Mouse (Mus musculus) gastrocnemius, postnatal 4 days (tissue): Measurements from ENCODE around the gene Ccn2. TPM values are rescaled to one million over a fixed set of nuclear protein-coding genes. Genes with fewer than 3 reads are reported as not detected.
"Not testable (repeated sequence)": the region's sequence is repeated elsewhere in the genome, so short reads cannot be mapped to it uniquely, and the experiment has no call there.

Experiments
- DNase-seq, 2 experiments: peaks; one replicate each; pipeline ENCODE4 v3.0.0; 2021 to 2022; ENCODE audit warnings: low spot score in 2 of 2, mixed read lengths in 2 of 2
- total RNA-seq, 2 experiments: library from RNA; stranded (reverse); gene quantifications; 2 replicates each; pipeline ENCODE4 v1.2.3; 2021

Gene Ccn2
- total RNA-seq, 2 experiments from 2014 or later, result 29.5 to 40.8 TPM

DNA sequence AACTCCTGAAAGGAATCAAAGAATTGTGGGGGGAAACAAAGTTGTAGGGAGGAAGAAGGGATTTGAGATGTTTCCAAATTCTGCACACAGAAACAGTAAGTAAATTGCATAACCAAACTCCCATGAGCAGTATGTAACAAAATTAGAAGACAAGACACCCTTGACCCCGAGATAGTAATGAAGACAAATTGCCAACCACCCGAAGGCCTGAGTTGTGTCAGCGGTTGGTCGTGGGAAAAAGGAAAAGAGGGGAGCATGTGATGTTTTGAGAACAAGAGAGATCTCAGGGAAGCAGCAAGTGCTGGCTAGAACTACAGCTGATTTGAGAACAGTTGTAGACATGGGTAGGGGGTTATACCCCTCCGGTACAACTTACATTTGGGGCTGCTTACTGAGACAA lies 4.6 kb downstream of the Ccn2 start:
- no peak for DNase-seq

DNA sequence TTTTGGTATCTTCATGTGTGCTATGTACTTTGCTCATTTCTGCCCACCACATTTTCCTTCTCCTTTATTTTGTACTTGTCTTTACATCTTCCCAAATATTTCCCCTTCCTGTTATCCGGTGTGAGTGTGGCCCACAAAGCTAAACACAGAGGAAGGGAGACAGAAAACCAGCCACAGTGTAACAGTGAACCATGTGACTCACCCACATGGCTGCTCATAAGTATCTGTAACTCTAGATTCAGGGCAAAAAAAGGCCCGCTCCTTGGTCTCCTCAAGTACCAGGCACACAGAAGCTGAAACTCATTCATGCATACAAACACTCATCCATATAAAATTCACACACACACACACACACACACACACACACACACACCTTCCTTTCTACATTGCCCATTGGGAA lies 7.8 kb downstream of the Ccn2 start:
- no peak for DNase-seq

DNA sequence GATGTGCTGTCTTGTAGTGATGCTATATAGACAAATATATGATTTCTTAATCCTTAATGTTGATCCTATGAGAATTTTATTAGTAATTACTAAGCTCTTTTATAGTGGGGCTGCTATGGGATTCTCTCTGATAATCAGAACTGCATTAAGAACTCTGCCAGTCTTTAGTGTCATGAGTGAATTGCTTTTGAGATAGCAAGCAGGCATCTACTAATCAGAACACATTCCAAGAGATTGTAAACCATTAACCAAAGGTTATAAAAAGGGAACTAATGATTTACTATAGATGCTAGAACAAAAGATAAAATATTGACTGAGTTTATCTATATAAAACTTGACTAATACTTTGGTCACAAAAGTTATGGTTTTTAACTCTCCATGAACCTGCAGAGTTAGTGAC lies 8.5 kb downstream of the Ccn2 start:
- no peak for DNase-seq

DNA sequence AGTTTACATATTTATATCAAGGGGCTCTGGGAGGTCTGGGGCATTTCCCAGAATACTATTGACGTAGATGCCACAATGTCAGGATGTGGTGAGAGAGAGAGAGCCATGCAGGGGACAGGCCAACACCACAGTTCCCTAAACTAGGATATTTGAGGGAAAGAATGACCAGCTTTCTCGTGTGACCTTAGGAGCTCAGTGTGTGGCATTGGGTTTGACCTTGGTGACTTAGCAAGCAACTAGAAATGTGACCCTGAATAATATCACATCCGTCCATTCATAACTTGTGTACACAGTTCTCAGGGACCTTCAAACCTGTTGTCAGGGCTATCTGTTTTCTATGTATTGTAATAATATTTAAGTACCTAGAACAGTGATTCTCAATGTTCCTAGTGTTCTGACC lies 13.9 kb downstream of the Ccn2 start:
- DNase-seq, result no peak

DNA sequence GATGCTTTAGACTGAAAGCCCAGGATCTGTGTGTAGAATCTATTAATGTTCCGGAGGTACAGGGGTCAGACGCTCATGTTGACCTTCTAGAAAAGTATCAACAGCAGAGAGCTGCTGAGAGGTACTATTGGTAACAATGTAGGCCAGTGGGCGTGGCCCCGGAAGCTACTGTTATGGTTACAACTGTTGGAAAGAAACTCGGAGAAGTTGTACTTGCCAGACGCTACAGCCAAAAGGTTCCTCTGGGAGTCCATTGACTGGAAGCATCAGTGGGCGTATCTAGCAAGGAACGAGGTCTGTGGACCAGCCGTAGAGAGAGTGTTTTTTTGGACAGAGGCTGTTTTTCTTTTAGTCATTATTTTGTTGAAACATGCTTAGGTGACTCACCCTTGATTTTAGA lies 14.5 kb downstream of the Ccn2 start:
- DNase-seq, result peak in 1 of 2 experiments; percentile 39

DNA sequence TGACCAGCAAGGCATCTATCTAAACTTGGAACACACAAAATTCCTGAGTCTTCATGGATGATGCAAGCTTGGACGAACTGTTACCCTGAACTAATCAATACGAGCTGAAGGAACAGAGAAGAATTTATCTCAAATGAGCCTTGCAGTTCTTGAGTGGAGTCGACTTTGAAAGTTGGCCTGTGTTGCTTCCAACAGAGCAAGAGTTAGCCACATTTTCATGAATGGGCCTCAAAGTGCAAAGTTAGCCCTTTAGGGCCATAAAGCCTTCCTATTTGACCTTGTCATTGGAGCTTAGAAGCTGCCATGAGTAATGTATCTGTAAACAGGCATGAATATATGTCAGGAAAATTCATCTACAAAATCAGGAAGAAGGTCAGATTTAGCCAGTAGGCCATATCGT lies 19.5 kb downstream of the Ccn2 start:
- DNase-seq, result no peak

DNA sequence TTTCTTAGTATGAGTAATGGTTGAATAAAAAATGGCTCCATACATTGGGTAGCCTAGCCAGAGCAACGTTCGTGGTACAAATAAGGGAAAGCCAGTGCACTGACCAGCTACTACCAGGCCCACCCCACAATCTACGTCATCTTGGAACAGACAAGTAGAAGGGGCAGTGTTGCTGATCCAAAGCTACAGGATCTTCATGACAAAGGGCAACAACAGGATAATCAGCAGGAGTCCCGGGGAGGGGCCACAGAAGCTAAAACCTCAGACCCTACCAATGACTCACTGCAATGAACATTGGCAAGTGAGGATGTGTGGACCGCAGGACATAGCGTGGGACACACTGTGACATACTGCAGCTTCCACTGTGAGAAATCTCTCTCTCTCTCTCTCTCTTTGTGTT lies 20.6 kb downstream of the Ccn2 start:
- DNase-seq, result no peak

DNA sequence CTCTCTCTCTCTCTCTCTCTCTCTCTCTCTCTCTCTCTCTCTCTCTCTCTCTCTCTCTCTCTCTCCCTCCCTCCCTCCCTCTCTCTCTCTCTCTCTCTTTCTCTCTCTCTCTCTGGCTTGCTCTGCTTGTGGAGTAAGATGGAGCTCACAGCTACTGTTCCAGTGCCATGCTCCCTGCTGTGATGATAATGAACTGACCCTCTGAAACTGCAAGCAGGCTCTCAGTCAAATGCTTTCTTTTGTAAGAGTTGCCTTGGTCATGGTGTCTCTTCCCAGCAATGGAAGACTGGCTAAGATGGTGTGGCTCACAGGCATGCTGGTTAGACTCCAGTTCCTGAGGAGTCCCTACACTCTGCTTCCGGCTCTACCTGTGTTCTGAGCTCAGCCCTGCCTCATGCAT lies 21.3 kb downstream of the Ccn2 start:
- DNase-seq, result not testable (repeated sequence)

DNA sequence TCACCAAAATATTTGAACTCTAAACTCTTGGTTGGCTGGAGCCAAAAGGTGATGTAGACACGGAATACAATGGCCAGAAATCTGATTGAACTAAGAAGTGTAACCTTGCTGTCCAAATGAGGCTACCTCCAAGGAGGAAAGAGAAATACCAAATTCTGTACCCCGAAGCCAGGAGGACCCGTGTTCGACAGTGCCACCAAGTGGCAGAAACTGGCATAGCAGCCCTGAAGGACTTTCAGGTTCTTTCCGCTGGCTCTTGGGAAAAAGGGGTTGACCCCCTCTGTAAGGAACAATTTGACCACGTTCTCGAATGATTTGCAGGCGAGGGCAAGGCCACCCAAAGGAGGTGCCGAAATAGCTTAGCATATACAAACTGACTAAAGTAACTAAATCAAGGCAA lies 26.3 kb downstream of the Ccn2 start:
- peak in 1 of 2 experiments; percentile 45 for DNase-seq

DNA sequence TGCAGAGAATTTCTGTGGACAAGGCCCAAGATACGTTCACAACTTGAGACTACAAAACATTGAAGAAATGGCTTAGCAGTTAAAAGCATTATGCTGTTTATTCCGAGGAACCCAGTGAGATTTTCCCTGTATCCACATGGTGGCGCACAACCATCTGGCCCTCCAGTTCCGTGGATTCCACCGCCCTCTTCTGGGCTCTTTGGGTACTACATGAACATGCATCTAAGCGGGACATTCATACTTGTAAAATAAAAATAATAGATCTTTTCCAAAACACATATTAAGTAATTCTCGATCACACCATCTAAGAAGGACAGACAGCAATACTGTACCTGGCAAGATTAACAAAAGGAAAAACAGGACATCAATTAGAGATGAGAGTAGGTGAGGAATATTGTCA lies 27.3 kb downstream of the Ccn2 start:
- DNase-seq, result peak; percentile 67 to 83

DNA sequence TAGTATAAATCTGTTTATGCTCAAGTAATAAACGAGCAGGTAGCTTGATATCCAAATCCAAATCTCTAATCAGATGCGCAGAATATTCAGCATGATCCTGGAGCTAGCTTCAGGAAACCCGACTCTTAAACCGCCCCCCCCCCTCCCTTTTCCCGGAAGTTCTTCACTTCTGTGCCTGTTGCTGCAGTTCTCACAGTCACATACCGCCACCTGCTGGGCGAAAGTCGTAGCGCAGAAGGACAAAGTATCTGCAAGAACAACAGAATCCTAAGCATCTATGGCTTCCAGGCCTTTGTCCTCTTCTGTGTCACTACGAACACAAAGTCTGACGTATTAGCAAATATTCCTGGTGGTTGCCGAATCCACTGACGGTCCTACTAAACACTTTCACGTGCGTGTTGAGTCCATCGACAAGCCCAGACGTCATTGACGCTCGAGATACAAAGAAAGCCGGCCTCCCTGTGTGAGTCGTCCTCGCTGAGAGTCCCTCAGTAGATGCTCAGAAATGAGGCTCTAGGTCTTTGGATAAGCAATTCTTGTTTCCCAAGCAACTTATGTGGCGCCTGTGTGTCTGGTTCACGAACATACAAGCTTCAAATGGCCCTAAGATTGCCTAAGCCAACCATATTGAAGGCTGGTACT lies 29.9 kb downstream of the Ccn2 start:
- peak; percentile 74 to 82 for DNase-seq

DNA sequence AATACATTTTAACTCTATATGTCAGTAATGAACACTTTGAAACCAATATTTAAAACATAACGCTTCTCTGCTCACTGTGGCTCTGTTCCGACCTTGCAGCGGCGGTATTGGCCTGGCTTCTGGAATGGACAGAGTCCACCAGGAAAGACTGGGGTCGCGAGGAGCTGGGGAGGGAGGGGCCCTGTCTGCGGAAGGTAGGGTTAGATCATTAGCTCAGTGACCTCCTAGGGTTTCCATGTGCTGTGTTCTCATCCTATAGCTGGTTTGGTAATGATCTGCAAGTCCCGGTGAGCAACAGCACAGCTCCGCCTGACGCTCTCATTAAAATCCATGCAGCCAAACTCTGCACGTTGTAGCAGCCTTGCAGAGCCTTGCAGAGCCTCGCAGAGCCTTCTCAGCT lies 32.0 kb downstream of the Ccn2 start:
- no peak for DNase-seq

DNA sequence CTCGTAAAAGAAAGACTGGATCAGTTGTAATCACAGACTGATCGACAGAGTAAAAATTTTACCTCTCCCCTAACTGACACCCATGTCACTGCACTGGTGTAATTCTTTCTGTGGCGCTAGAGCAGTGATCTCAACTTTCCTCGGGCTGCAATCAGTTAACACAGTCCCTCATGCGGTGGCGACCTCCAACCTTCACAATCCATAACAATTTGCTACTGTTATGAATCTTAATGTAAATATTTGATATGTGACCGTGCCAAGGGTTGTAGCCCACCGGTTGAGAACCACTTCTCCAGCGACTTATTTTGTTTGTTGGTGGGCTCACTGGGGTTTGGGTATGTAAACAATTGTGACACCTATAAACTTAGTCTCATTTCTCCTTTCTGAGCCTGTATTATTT lies 33.2 kb downstream of the Ccn2 start:
- DNase-seq, result no peak

DNA sequence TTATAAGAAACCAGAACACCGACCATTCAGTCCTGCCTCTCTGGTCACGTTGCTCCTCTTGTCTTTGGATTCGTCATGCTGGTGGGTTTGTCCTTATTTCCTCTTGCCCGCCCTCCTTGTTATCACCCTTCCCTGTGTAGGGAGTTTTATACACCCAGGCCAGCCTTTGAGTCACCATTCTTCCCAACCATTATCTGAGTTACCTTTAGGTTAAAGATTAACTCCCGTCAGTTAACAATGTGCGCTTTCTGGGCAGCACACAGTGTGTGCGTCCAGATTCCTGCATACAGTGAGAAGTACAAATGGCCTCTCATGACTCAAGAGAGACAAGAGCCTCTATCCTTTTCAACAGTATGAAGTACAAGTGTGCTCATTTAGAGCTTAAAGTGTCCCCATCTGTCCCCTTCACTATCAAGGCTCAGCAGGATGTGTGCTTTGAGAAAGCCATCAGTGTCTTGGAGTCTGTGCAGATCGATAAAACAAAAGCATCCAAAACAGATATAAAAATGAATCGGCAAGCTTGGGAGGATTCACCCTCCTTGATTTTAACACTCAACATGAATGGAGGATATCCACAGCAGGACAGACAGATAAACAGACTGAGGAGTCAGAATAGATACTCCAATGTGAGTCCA lies 34.0 kb downstream of the Ccn2 start:
- DNase-seq, result no peak

DNA sequence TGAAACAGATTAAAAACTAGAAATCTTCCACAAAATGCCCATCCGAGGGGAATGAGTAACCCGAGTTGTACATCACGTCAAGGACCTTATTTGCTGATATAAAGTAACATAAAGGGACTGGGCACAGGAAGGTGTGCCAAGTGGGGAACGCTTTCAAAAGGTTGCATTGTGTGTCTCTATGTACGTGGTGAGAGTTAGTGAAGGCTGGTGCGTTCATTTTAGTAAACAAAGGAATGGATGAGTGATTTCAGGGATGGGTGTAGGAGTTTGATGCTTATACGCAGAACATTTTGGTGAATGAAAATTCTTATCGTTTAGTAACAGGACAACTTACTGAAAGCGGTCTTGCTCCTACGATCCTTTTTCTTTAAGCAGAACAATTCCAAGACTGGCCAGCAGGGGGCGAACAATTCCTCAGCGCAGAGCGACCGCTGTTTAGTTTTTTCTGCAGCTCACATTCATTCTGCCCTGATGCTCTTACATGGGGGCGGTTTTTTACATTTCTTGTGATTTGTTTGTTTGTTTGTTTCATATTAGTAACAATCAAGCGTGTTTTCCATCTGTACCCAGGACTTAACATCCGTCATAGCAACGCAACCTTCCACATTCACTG lies 35.3 kb downstream of the Ccn2 start:
- DNase-seq, result peak; percentile 46 to 74

DNA sequence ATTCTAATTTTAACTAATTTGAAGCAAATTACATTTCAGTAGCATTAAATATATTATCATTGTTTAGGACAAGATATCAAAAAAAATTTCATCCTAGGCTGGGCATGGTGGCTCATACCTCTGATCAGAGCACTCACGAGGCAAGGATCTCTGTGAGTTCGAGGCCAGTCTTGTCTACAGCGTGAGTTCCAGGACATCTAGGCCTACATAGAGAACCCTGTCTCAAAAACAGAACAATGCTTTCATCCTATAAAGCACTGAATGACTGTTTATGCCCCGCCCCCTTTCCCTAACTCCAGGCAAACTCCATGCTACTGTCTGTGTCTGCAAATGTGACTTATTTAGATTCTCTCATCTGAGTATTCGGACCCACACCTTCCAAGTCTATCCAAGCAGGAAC lies 35.9 kb downstream of the Ccn2 start:
- no peak for DNase-seq

DNA sequence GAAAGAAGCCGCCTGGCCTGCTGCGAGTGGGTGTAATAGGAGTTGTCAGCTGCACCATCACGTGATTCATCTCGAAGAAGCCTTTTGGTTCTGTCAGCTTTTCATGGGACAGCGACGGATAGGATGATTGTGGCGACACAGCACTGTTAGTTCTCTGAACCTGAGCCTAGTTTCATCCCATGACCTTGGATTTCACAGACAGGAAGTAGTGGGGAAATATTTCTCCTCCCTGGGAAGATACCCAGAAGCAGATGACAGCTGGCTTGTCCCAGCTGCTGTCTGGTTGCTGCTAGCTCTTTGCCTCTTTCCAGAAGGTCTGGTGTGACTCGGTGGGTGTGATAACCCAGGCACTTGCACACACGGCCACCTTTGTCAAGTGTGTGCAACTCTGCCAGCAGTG lies 39.0 kb downstream of the Ccn2 start:
- DNase-seq, result no peak

DNA sequence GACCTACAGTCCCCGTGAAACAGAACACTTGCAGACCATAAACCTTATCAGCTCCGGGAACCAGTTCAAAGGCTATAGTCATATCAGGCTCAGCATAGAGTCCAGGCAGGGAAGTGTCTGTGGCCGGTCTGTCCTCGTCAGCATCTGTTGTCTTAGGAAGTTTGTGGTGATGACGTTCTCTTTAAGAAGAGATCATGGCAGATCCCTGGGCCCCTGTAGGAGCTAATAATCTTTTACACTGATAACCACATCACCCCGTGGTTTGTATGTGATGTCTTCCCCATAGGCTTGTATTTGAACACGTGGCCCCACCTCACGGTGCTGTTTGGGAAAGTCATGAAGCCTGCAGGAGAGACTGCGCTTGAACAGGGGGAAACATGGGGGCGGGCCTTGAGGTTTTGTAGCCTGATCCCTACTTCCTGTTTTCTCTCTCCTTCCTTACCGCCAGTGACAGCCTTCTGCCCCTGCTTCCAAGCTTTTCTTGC lies 40.1 kb downstream of the Ccn2 start:
- DNase-seq, result no peak

DNA sequence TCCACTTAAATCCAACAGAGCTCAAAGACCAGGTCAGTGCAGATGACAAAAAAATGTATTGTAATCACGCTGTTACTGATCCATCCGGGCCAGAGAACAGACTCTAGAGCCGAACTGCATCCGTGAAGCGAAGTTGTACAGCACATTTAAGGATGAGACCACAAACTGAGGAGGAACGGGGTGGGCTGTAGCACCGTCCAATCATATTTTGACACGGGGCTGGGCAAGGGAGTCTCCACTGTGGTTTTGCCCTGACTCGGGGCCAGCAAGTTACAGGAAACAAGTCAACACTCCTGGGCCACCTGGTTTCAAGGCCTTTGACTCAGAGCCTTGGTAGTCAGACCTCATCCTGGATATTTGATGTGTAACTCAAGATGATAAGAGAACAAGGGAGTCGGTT lies 40.6 kb downstream of the Ccn2 start:
- DNase-seq, result no peak

DNA sequence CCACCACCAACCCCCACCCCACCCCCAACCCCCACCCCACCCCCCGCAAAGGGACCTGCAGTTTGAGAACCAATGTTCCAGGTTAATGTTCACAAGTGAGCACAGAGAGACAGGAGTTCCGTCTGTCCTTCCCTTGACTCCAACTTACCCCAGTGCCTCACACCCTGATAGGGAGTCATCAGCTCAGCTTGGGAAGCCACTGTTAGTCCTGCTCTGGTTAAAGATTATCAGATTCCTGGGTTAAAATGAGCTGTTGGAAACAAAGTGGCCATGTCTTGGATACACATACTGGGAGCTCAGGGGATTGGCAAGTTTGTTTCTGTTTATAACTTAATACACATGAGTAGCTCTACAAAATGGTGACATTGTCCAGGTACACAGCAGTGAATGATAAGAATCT lies 41.7 kb downstream of the Ccn2 start:
- DNase-seq, result no peak

DNA sequence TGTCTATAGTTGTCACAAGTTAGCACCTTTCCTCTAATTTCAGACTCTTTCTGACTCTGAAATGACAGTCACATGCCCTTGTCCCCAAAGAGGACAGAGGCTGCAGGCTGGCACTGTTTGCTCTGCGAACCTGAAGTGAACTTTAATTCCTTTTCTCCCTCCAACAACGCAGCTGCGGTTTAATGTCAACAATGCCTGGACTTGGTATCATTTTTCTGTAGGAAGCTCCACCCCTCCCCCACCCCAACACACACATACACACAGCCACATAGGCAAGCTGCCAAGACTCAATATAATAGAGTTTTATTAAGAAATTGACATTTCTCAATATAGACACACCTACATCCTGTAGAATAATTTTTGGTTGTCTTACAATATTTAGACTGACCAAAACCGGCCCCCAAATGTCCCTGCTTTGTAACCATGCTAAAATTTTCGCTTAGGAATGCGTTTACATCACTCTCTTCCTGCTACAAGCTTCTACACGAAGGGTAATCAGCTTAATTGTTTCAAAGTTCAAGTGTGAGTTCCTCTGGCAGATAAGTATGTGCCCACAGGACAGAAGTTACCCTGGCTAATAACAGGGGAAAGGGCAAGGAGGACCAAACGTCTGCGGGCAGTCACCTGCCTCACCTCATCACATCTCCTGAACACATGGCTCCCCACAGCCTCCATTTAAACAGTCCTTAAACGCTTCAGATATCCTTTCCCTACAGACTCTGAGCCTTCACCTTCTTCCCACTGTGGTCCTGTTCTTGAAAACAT lies 43.2 kb downstream of the Ccn2 start:
- no peak for DNase-seq

DNA sequence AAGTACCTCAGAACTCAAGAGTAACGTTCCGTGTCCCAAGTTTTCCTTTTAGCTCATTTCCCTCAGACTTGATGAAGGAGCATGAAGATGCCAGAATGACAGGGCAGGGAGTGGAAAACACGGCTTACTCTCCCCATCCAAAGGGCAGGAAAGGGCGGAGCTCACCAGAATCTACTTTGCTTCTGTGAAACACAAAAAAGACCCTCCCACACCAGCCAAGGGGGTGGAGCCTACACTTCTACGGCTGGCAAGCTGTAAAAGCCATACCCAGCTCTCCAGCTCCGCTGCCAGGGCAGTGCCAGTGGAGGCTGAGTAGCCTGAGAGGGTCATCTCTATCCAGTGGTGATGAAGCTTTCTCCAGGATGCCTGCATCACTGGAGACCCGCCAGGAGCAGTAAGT lies 44.4 kb downstream of the Ccn2 start:
- no peak for DNase-seq
